Mouse (Mus musculus): Measurements from ENCODE around the gene Tsks. TPM values are rescaled to one million over a fixed set of nuclear protein-coding genes. Genes with fewer than 3 reads are reported as not detected.

Tsks gene
- polyA plus RNA-seq, 1 experiment, result not detected

DNA sequence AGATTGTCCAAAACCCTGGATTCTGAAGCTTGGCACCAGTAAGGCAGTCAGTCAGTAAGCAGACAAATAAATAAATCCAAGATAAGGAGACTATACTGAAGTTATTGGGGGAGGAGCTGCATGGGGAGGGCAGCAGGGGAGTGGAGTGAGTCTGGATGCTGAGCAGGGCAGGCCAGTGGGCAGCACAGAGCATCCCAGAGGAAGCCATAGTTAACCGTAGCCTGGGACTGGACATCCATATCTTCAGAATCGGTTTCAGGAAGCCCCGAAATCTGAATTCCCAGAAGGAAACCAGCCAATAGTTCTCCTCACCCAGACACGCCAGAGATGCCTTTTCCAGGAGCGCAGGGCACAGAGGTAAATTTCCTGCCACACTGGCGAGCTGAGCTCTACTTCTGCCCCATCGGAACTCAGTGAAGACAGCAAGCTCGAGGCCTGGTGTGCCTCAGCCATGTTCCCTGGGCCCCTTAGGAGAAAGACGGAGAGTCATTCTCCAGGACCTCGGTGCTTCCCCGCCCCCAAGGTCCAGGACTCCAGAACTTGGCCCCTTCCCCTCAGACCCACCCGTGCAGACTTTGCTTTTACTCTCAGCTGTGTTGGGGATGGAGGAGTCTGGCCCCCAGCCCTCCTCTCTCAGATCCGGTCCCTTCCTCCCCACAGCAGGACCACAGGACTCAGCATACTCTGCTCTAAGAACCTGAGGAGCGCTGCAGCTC, 30.6 kb downstream of the Tsks start:
- Histone ChIP-seq H3K27me3 (ENCODE audit: control insufficient read depth, insufficient read depth, insufficient read length) (no peaks in the 10 kb centered on the region), H3K36me3 (ENCODE audit: control insufficient read depth, insufficient read depth) (peaks cover 9% of the 10 kb centered on the region), H3ac (ENCODE audit: control insufficient read depth, insufficient read length) (no peak overlapping the region), H3K4me3 (peak overlapping the region; percentile 14), H3K79me2 (ENCODE audit: control insufficient read depth, insufficient read depth) (no peaks in the 10 kb centered on the region), H3K4me2 (ENCODE audit: low read depth) (peak overlapping the region; percentile 47)
- TF ChIP-seq CEBPB (IDR thresholded peaks at IDR 0.05; ENCODE audit: insufficient read depth, poor library complexity, severe bottlenecking) (no peak), POLR2AphosphoS2 (IDR thresholded peaks at IDR 0.05; ENCODE audit: insufficient read length, low read depth) (peak; percentile 27), TCF3 (IDR thresholded peaks at IDR 0.05; ENCODE audit: insufficient read length, low read depth) (no peak), MYOG (IDR thresholded peaks at IDR 0.05; ENCODE audit: control insufficient read depth in 1 of 3, insufficient read depth in 1 of 3, insufficient read length in 2 of 3, low read depth in 2 of 3) (no peak), REST (IDR thresholded peaks at IDR 0.05; ENCODE audit: insufficient read depth, insufficient read length) (no peak)

GRCm38 (mm10) chr7:44974383-44975116, 31.5 kb downstream of the Tsks start, which contains the start of gene Cpt1c:
TSS of gene Cpt1c (minus strand) at chr7:44974851.
- no peaks in the 10 kb centered on the region for H3K27me3 ChIP-seq (ENCODE audit: control insufficient read depth, insufficient read depth, insufficient read length)
- no peaks in the 10 kb centered on the region for H3K79me2 ChIP-seq (ENCODE audit: control insufficient read depth, insufficient read depth)
- peak within 1 kb of the TSS; percentile 14 for H3K4me3 ChIP-seq
- no peak for TF ChIP-seq TCF3 (IDR thresholded peaks at IDR 0.05; ENCODE audit: insufficient read length, low read depth)
- peak; percentile 84 for TF ChIP-seq POLR2AphosphoS2 (IDR thresholded peaks at IDR 0.05; ENCODE audit: insufficient read length, low read depth)
- no peak for TF ChIP-seq REST (IDR thresholded peaks at IDR 0.05; ENCODE audit: insufficient read depth, insufficient read length)
- TF ChIP-seq E2F4 (IDR thresholded peaks at IDR 0.05; ENCODE audit: insufficient read depth), result no peak
- TF ChIP-seq TCF12 (IDR thresholded peaks at IDR 0.05; ENCODE audit: insufficient read depth, poor library complexity, severe bottlenecking), result no peak
- no peak for TF ChIP-seq MYOD1 (IDR thresholded peaks at IDR 0.05; ENCODE audit: control insufficient read depth in 1 of 3, insufficient read length in 2 of 3, low read depth in 2 of 3)
- TF ChIP-seq MYOG (IDR thresholded peaks at IDR 0.05; ENCODE audit: control insufficient read depth in 1 of 3, insufficient read depth in 1 of 3, insufficient read length in 2 of 3, low read depth in 2 of 3), result no peak
- no peak for TF ChIP-seq SRF (IDR thresholded peaks at IDR 0.05; ENCODE audit: control insufficient read depth, insufficient read length, low read depth)
- TF ChIP-seq MAX (IDR thresholded peaks at IDR 0.05; ENCODE audit: low read depth), result no peak
- TF ChIP-seq CEBPB (IDR thresholded peaks at IDR 0.05; ENCODE audit: insufficient read depth, poor library complexity, severe bottlenecking), result no peak
- TF ChIP-seq USF1 (IDR thresholded peaks at IDR 0.05; ENCODE audit: low read depth), result no peak
- peak; percentile 23 for TF ChIP-seq POLR2A (IDR thresholded peaks at IDR 0.05; ENCODE audit: insufficient read length, low read depth)
- peaks cover 19% of the 10 kb centered on the region for H3K36me3 ChIP-seq (ENCODE audit: control insufficient read depth, insufficient read depth)
- no peak within 1 kb of the TSS for H3ac ChIP-seq (ENCODE audit: control insufficient read depth, insufficient read length)
- H3K4me2 ChIP-seq (ENCODE audit: low read depth), result peak within 1 kb of the TSS; percentile 47

- Histone ChIP-seq H3K79me2 (ENCODE audit: control insufficient read depth, insufficient read depth) (no peaks in the 10 kb centered on the region), H3K27me3 (ENCODE audit: control insufficient read depth, insufficient read depth, insufficient read length) (no peaks in the 10 kb centered on the region), H3K36me3 (ENCODE audit: control insufficient read depth, insufficient read depth) (peaks cover 20% of the 10 kb centered on the region), H3K4me2 (ENCODE audit: low read depth) (no peak overlapping the region), H3K4me3 (peak overlapping the region; percentile 14), H3ac (ENCODE audit: control insufficient read depth, insufficient read length) (no peak overlapping the region)
- TF ChIP-seq CEBPB (IDR thresholded peaks at IDR 0.05; ENCODE audit: insufficient read depth, poor library complexity, severe bottlenecking) (no peak), MYOG (IDR thresholded peaks at IDR 0.05; ENCODE audit: control insufficient read depth in 1 of 3, insufficient read depth in 1 of 3, insufficient read length in 2 of 3, low read depth in 2 of 3) (no peak), TCF3 (IDR thresholded peaks at IDR 0.05; ENCODE audit: insufficient read length, low read depth) (no peak)
Observed at GRCm38 (mm10) chr7:44975117-44975419, 32.1 kb downstream of the Tsks start.

DNA sequence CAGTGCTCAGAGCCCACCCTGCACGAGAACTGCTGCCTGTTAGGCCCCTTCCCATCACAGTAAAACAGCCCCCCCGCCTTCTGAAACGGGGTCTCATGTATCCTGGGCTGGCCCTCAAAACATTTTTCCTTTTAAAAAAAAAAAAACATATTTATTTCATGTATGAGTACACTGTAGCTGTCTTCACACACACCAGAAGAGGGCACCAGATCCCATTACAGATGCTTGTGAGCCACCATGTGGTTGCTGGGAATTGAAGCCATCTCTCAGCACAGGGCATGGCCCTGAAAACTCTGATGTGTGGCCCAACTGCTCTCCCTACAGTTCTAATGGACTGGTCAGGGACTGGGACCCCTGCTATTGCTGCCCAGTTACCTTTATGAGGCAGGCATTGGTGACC, 35.3 kb downstream of the Tsks start:
- peaks cover 12% of the 10 kb centered on the region for H3K79me2 ChIP-seq (ENCODE audit: control insufficient read depth, insufficient read depth)
- H3ac ChIP-seq (ENCODE audit: control insufficient read depth, insufficient read length), result no peak overlapping the region
- no peak overlapping the region for H3K4me3 ChIP-seq
- peaks cover 35% of the 10 kb centered on the region for H3K36me3 ChIP-seq (ENCODE audit: control insufficient read depth, insufficient read depth)
- no peaks in the 10 kb centered on the region for H3K27me3 ChIP-seq (ENCODE audit: control insufficient read depth, insufficient read depth, insufficient read length)
- TF ChIP-seq USF1 (IDR thresholded peaks at IDR 0.05; ENCODE audit: low read depth), result no peak
- no peak for TF ChIP-seq SRF (IDR thresholded peaks at IDR 0.05; ENCODE audit: control insufficient read depth, insufficient read length, low read depth)
- no peak for TF ChIP-seq POLR2AphosphoS2 (IDR thresholded peaks at IDR 0.05; ENCODE audit: insufficient read length, low read depth)
- TF ChIP-seq POLR2A (IDR thresholded peaks at IDR 0.05; ENCODE audit: insufficient read length, low read depth), result no peak
- no peak for TF ChIP-seq TCF3 (IDR thresholded peaks at IDR 0.05; ENCODE audit: insufficient read length, low read depth)
- TF ChIP-seq REST (IDR thresholded peaks at IDR 0.05; ENCODE audit: insufficient read depth, insufficient read length), result no peak
- no peak for TF ChIP-seq MYOG (IDR thresholded peaks at IDR 0.05; ENCODE audit: control insufficient read depth in 1 of 3, insufficient read depth in 1 of 3, insufficient read length in 2 of 3, low read depth in 2 of 3)
- H3K4me2 ChIP-seq (ENCODE audit: low read depth), result no peak overlapping the region

DNA sequence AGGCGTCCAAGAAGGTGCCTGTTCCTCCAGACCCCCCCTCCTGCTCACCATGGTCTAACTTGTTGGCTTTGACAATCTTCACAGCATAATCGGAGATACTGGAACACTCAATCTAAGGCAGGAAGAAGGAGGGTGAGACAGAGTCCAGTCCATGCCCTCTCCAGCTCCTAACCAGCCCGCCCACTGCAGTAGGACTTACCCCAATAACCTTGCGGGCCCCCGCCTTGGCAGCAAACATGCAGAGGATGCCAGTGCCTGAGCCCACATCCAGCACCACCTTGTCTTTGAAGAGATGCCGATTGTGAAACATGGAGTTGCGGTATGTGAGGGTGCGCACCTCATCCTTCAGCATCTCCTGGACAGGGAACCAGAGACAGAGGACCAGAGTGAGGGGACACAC, 38.5 kb downstream of the Tsks start:
- Histone ChIP-seq H3K4me2 (ENCODE audit: low read depth) (no peak overlapping the region), H3K27me3 (ENCODE audit: control insufficient read depth, insufficient read depth, insufficient read length) (no peaks in the 10 kb centered on the region), H3K36me3 (ENCODE audit: control insufficient read depth, insufficient read depth) (peaks cover 35% of the 10 kb centered on the region), H3ac (ENCODE audit: control insufficient read depth, insufficient read length) (no peak overlapping the region), H3K79me2 (ENCODE audit: control insufficient read depth, insufficient read depth) (peaks cover 33% of the 10 kb centered on the region), H3K4me3 (no peak overlapping the region)
- TF ChIP-seq MYOG (IDR thresholded peaks at IDR 0.05; ENCODE audit: control insufficient read depth in 1 of 3, insufficient read depth in 1 of 3, insufficient read length in 2 of 3, low read depth in 2 of 3), result no peak
- no peak for TF ChIP-seq SRF (IDR thresholded peaks at IDR 0.05; ENCODE audit: control insufficient read depth, insufficient read length, low read depth)
- peak; percentile 21 for TF ChIP-seq POLR2AphosphoS2 (IDR thresholded peaks at IDR 0.05; ENCODE audit: insufficient read length, low read depth)
- no peak for TF ChIP-seq CEBPB (IDR thresholded peaks at IDR 0.05; ENCODE audit: insufficient read depth, poor library complexity, severe bottlenecking)
- TF ChIP-seq MYOD1 (IDR thresholded peaks at IDR 0.05; ENCODE audit: control insufficient read depth in 1 of 3, insufficient read length in 2 of 3, low read depth in 2 of 3), result no peak
- no peak for TF ChIP-seq E2F4 (IDR thresholded peaks at IDR 0.05; ENCODE audit: insufficient read depth)
- TF ChIP-seq REST (IDR thresholded peaks at IDR 0.05; ENCODE audit: insufficient read depth, insufficient read length), result no peak

Data from myocyte (in vitro differentiated cells).